Comparison of ENCODE assay signal across 8 mouse cellular contexts in genomic region chr2:30171371-30171996, GRCm38 (mm10). TPM values are rescaled to one million over a fixed set of nuclear protein-coding genes. Genes with fewer than 3 reads are reported as not detected.
DNase-seq lines count a peak whose midpoint lies in the region; ATAC-seq lines count a peak whose summit lies in the region.

TSS of gene Endog (plus strand) at chr2:30171493.

- H3K4me1 ChIP-seq in megakaryocyte, embryonic 14.5 days, result peaks cover 35% of the 10 kb centered on the region

- peak within 1 kb of the TSS; percentile 98 for H3K4me3 ChIP-seq in megakaryocyte, embryonic 14.5 days (replicated peaks)

- H3K9me3 ChIP-seq in megakaryocyte, embryonic 14.5 days, result peaks cover 23% of the 10 kb centered on the region

- peak; percentile 91 for ATAC-seq in inflammation-experienced regulatory T-cells, adult 6 months

- intact Hi-C loops in gastrocnemius, postnatal 14 days (cut with DNase I; ENCODE audit: low total_unique reads), result no loop called here

- DNase-seq in adipocyte (ENCODE audit: low spot score), result peak; percentile 44
- DNase-seq in embryo, embryonic 10 days (ENCODE audit: low spot score), result peak; percentile 95
- peak; percentile 86 for DNase-seq in gastrocnemius, postnatal 14 days
- DNase-seq in left cerebral cortex, adult 9 months (ENCODE audit: low spot score in 2 of 2), result peak; percentile 85 to 90
- DNase-seq in right cerebral cortex, adult 2 months (ENCODE audit: low spot score in 2 of 2), result peak; percentile 86 to 89
- peak; percentile 45 for DNase-seq in urinary bladder, postnatal 10 days (ENCODE audit: low spot score)

- peaks cover 43% of the 10 kb centered on the region for H3K36me3 ChIP-seq in megakaryocyte, embryonic 14.5 days (replicated peaks; ENCODE audit: low read length)

- H3K27me3 ChIP-seq in megakaryocyte, embryonic 14.5 days (replicated peaks), result no peaks in the 10 kb centered on the region

RNA-seq across cellular contexts. Expression of gene Endog, which starts in this region (rescaled TPM):
- 10 to 100 TPM; 44.4 to 49.4 TPM for total RNA-seq in gastrocnemius, postnatal 14 days (2021)
- 1 to 10 TPM; 1.5 to 3.4 (median 3.4) TPM for polyA plus RNA-seq in inflammation-experienced regulatory T-cells, adult 6 months (2017; shearing (Covaris generic))
- polyA plus RNA-seq in megakaryocyte, embryonic 14.5 days (2012; ENCODE audit: insufficient read depth, low replicate concordance), result 16.4 and 28.0 TPM in 2 replicates

Comparison
In these comparisons a context has a peak if more than half of its experiments do, and no peak if none do; other contexts are left out.
1. Peak in every context shown above with its lines: DNase-seq, ATAC-seq and H3K4me3 ChIP-seq.
2. DNase-seq: peak in every context shown above with its lines; median percentile 95 in embryo, embryonic 10 days; 88 in left cerebral cortex, adult 9 months; 88 in right cerebral cortex, adult 2 months; 86 in gastrocnemius, postnatal 14 days; 45 in urinary bladder, postnatal 10 days; 44 in adipocyte.